Mouse (Mus musculus): ENCODE measurements around the gene Tomm22. TPM values are rescaled to one million over a fixed set of nuclear protein-coding genes. Genes with fewer than 3 reads are reported as not detected.
A peak's percentile ranks its signal among the peaks of the same experiment; 100 is the strongest.
"Not testable (repeated sequence)": the region's sequence is repeated elsewhere in the genome, so short reads cannot be mapped to it uniquely, and the experiment has no call there.

Tomm22 gene
- polyA plus RNA-seq, 1 experiment from 2014 or later: 273 TPM

DNA sequence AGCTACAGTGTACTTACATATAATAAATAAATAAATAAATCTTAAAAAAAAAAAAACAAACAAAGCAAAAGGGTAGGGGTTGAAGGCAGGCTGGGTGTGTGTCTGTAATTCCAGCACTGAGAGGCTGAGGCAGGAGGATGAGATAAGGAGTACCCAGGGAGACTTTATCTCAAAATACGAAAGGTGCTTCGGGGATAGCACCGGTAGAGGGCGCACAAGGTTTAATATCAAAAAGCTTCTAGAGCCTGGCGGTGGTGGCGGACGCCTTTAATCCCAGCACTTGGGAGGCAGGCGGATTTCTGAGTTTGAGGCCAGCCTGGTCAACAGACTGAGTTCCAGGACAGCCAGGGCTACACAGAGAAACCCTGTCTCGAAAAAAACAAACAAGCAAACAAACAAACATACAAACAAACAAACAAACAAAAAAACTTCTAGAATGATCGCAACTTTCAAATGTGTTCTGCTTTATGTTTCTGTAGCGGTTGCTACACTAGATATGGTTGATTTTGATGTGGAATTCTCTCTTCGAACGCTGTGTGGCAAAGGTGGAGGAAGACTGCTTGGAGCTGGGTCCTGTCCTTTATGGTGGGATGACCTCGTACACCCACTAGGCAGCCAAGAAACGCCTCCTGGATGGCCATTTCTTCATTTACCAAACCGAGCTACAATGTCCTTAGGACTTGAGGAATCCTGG, 12.7 kb upstream of the Tomm22 start:
- peaks cover 8% of the 10 kb centered on the region for H3K4me1 ChIP-seq (ENCODE audit: control insufficient read depth, insufficient read depth, low read length)
- peak overlapping the region; percentile 74 for H3K9ac ChIP-seq (ENCODE audit: low read depth, low read length)
- peak overlapping the region; percentile 97 for H3K4me2 ChIP-seq
- peak overlapping the region; percentile 71 for H3K27ac ChIP-seq (ENCODE audit: low read depth, low read length)
- H3K36me3 ChIP-seq (ENCODE audit: control insufficient read depth, insufficient read depth, low read length): peaks cover 5% of the 10 kb centered on the region; the same call in 1 of the 2 replicates
- H3K9me3 ChIP-seq (replicated peaks; ENCODE audit: control insufficient read depth, low read length): 0 out of 2 replicates have a peak, but pooled peaks cover 3% of the 10 kb centered on the region
- peak overlapping the region; percentile 70 for H3K4me3 ChIP-seq (ENCODE audit: low read depth, low read length)
- no peak for ATAC-seq (replicated peaks; ENCODE audit: insufficient number of reproducible peaks, low FRiP score, low TSS enrichment)
- 4% methylated on average over 16 of the region's 16 CpGs for WGBS (ENCODE audit: insufficient replicate concordance)
- no peaks in the 10 kb centered on the region for H3K27me3 ChIP-seq (ENCODE audit: control insufficient read depth, insufficient read depth, low read length)

DNA sequence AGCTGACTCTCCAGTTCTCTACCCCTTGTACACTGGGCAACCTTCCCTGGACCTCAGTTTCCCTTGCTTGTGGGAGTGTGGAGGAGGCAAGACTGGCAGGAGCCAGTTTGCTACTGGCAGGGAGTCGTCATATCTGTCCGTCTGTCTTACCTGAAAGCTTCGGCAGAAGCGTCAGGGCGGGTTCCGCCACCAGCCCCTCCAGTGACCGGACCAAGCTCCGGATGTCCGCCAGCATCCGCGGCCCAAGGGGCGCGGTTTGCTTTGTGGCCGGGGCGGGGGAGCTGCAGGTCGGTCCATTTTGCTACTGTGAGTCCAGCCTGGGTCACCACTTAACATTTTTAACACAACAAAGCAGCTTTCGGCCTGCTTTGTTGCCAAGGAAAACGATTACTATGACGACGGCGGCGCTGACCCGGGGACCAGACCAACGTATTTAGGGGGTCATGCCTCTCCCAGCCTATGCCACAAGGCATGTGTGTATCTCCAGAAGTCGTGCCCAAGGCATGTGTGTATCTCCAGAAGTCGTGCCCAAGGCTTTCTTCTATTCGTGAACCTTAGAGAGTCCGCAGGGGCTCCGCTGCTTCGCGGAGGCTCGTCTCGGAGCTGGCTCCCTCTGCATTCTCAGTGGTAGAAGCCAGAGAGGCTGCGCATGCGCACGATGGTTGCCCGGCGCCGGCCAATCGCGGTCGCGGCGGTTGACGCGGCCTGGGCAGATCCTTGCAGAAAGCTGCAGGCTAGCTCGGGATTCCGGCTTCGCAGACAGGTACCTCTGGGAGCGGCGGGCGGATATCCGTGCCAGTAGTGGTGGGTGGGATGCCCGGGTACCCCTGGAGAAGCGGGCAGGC, 11.9 kb upstream of the Tomm22 start, which contains the start of the genes Fam227a and Cby1:
Gene Fam227a (minus strand): TSS at position 426 of the 845 bp plus-strand sequence.
Gene Cby1 (plus strand): TSS at position 669 of the 845 bp plus-strand sequence.
- peak within 1 kb of the TSS; percentile 71 for H3K27ac ChIP-seq (ENCODE audit: low read depth, low read length)
- H3K4me3 ChIP-seq (ENCODE audit: low read depth, low read length): peak within 1 kb of the TSS; percentile 70
- H3K4me1 ChIP-seq (ENCODE audit: control insufficient read depth, insufficient read depth, low read length): peaks cover 8% of the 10 kb centered on the region
- peaks cover 5% of the 10 kb centered on the region; the same call in 1 of the 2 replicates for H3K36me3 ChIP-seq (ENCODE audit: control insufficient read depth, insufficient read depth, low read length)
- peak; percentile 87 for ATAC-seq (replicated peaks; ENCODE audit: insufficient number of reproducible peaks, low FRiP score, low TSS enrichment)
- H3K9ac ChIP-seq (ENCODE audit: low read depth, low read length): peak within 1 kb of the TSS; percentile 74
- H3K27me3 ChIP-seq (ENCODE audit: control insufficient read depth, insufficient read depth, low read length): no peaks in the 10 kb centered on the region
- WGBS (ENCODE audit: insufficient replicate concordance): under 1% methylated on average over 55 of the region's 55 CpGs
- H3K4me2 ChIP-seq: peak within 1 kb of the TSS; percentile 97
- H3K9me3 ChIP-seq (replicated peaks; ENCODE audit: control insufficient read depth, low read length): 0 out of 2 replicates have a peak, but pooled peaks cover 3% of the 10 kb centered on the region

DNA sequence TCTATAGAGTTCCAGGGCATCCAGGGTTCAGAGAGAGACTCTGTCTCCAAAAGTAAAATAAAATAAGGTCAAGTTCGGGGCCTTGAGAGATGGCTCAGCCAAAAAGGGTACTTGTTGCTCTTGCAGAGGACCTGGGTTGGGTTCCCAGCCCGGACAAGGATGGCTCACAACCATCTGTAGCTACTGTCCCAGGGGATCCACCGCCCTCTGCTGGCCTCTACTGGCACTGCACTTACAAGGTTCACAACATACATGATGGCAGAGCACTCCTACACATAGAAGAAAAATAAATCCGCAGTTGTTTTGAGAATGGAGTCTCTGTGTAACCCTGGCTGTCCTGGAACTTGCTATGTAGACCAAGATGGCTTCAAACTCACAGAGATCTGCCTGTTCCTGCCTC, 8.8 kb upstream of the Tomm22 start:
- WGBS (ENCODE audit: insufficient replicate concordance): 72% methylated on average over 4 of the region's 4 CpGs
- H3K9ac ChIP-seq (ENCODE audit: low read depth, low read length): no peak overlapping the region
- H3K9me3 ChIP-seq (replicated peaks; ENCODE audit: control insufficient read depth, low read length): 0 out of 2 replicates have a peak, but pooled peaks cover 3% of the 10 kb centered on the region
- H3K27me3 ChIP-seq (ENCODE audit: control insufficient read depth, insufficient read depth, low read length): no peaks in the 10 kb centered on the region
- peaks cover 5% of the 10 kb centered on the region; the same call in 1 of the 2 replicates for H3K36me3 ChIP-seq (ENCODE audit: control insufficient read depth, insufficient read depth, low read length)
- H3K4me3 ChIP-seq (ENCODE audit: low read depth, low read length): no peak overlapping the region
- H3K27ac ChIP-seq (ENCODE audit: low read depth, low read length): no peak overlapping the region
- peaks cover 16% of the 10 kb centered on the region for H3K4me1 ChIP-seq (ENCODE audit: control insufficient read depth, insufficient read depth, low read length)
- no peak for ATAC-seq (replicated peaks; ENCODE audit: insufficient number of reproducible peaks, low FRiP score, low TSS enrichment)
- H3K4me2 ChIP-seq: no peak overlapping the region

DNA sequence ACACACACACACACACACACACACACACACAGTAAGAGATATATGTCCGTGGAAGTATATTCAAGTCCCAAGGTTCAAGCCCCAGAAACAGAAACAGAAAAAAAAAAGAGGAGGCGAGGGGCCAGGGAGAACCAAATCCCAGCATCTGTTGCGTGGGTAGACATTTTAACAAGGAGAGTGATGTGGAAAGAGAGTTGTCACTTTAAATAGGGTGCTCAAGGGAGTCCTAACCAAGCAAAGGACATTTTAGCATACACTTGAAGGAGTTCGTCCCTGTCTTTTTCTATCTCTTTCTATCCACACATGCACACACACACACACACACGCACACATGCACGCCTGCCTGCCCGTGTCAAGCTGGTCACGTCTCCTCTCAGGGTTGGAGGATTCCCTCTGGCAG, 6.0 kb upstream of the Tomm22 start:
- H3K9ac ChIP-seq (ENCODE audit: low read depth, low read length): no peak overlapping the region
- no peaks in the 10 kb centered on the region for H3K27me3 ChIP-seq (ENCODE audit: control insufficient read depth, insufficient read depth, low read length)
- 0 out of 2 replicates have a peak, but pooled peaks cover 3% of the 10 kb centered on the region for H3K9me3 ChIP-seq (replicated peaks; ENCODE audit: control insufficient read depth, low read length)
- H3K36me3 ChIP-seq (ENCODE audit: control insufficient read depth, insufficient read depth, low read length): peaks cover 5% of the 10 kb centered on the region; the same call in 1 of the 2 replicates
- WGBS (ENCODE audit: insufficient replicate concordance): 81% methylated on average over 8 of the region's 8 CpGs
- peaks cover 12% of the 10 kb centered on the region for H3K4me1 ChIP-seq (ENCODE audit: control insufficient read depth, insufficient read depth, low read length)
- H3K4me2 ChIP-seq: no peak overlapping the region
- ATAC-seq (replicated peaks; ENCODE audit: insufficient number of reproducible peaks, low FRiP score, low TSS enrichment): no peak
- H3K27ac ChIP-seq (ENCODE audit: low read depth, low read length): no peak overlapping the region
- H3K4me3 ChIP-seq (ENCODE audit: low read depth, low read length): no peak overlapping the region

DNA sequence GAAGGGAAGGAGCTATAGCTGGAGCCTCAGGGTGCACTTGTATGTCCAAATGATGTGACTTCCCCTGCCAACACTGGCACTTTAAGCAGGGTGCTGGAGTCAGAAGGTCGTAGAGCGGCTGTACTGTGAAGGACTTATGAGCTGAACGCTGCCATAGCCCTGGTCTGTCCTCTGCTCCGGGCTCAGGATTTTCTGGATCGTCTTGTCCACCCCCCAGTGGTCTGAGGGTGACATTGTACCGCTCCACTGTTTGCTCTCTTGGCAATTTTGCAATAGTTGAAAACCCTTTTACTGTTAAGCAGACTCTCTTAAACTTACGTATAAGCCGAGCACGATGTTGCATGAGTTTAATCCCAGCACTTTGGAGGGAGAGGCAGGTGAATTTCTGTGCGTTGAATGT, 1.5 kb upstream of the Tomm22 start:
- 67% methylated on average over 10 of the region's 10 CpGs for WGBS (ENCODE audit: insufficient replicate concordance)
- Histone ChIP-seq H3K4me3 (ENCODE audit: low read depth, low read length) (no peak overlapping the region), H3K36me3 (ENCODE audit: control insufficient read depth, insufficient read depth, low read length) (no peaks in the 10 kb centered on the region; the same call in none of the 2 replicates), H3K27me3 (ENCODE audit: control insufficient read depth, insufficient read depth, low read length) (no peaks in the 10 kb centered on the region), H3K9ac (ENCODE audit: low read depth, low read length) (0 out of 2 replicates have a peak overlapping the region, but pooled peaks have one; percentile 39), H3K9me3 (replicated peaks; ENCODE audit: control insufficient read depth, low read length) (no peaks in the 10 kb centered on the region), H3K4me1 (ENCODE audit: control insufficient read depth, insufficient read depth, low read length) (peaks cover 14% of the 10 kb centered on the region), H3K4me2 (no peak overlapping the region), H3K27ac (ENCODE audit: low read depth, low read length) (no peak overlapping the region)
- ATAC-seq (replicated peaks; ENCODE audit: insufficient number of reproducible peaks, low FRiP score, low TSS enrichment): no peak

DNA sequence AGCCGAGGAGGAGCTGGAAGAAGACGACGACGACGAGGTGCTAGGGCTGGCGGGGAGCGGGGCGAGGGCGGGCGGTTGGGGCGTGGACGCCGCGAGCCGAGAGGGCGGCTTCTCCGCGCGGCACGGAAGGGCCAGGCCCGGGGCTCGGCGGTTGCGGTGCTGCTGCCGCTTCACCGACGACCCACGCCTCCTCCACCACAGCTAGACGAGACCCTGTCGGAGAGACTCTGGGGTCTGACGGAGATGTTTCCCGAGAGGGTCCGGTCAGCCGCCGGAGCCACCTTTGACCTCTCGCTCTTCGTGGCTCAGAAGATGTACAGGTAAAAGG, 275 bp downstream of the Tomm22 start:
- Histone ChIP-seq H3K27ac (ENCODE audit: low read depth, low read length) (peak overlapping the region; percentile 62; the same call in 1 of the 2 replicates), H3K9ac (ENCODE audit: low read depth, low read length) (peak overlapping the region; percentile 90), H3K4me3 (ENCODE audit: low read depth, low read length) (peak overlapping the region; percentile 96), H3K4me1 (ENCODE audit: control insufficient read depth, insufficient read depth, low read length) (peaks cover 12% of the 10 kb centered on the region), H3K9me3 (replicated peaks; ENCODE audit: control insufficient read depth, low read length) (no peaks in the 10 kb centered on the region), H3K27me3 (ENCODE audit: control insufficient read depth, insufficient read depth, low read length) (no peaks in the 10 kb centered on the region), H3K36me3 (ENCODE audit: control insufficient read depth, insufficient read depth, low read length) (peaks cover 11% of the 10 kb centered on the region), H3K4me2 (peak overlapping the region; percentile 73)
- WGBS (ENCODE audit: insufficient replicate concordance): under 1% methylated on average over 37 of the region's 37 CpGs
- peak; percentile 36; the same call in 1 of the 2 replicates for ATAC-seq (replicated peaks; ENCODE audit: insufficient number of reproducible peaks, low FRiP score, low TSS enrichment)

DNA sequence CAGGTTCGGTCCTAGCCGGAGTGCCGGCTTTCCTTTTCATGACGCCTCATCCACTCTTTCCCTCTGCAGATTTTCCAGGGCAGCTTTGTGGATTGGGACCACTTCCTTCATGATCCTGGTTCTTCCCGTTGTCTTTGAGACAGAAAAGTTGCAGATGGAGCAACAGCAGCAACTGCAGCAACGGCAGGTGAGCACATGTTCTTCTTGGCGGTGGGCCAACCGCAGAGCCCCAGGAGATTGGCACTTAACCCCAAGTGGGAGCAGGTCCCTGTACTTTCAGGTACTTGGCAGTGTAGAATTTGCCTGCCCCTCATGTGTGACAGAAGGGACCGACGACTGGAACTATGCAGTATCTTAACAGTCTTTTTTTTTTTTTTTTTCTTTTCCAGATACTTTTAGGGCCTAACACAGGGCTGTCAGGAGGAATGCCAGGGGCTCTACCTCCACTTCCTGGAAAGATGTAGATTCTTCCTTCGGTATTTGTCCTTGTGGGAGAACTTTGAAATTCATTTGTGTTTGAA, 1.2 kb downstream of the Tomm22 start:
- not testable (repeated sequence) for H3K27me3 ChIP-seq (ENCODE audit: control insufficient read depth, insufficient read depth, low read length); H3K9ac ChIP-seq (ENCODE audit: low read depth, low read length); ATAC-seq (replicated peaks; ENCODE audit: insufficient number of reproducible peaks, low FRiP score, low TSS enrichment); H3K4me1 ChIP-seq (ENCODE audit: control insufficient read depth, insufficient read depth, low read length); H3K9me3 ChIP-seq (replicated peaks; ENCODE audit: control insufficient read depth, low read length); H3K27ac ChIP-seq (ENCODE audit: low read depth, low read length)
- WGBS (ENCODE audit: insufficient replicate concordance): 81% methylated on average over 11 of the region's 11 CpGs
- Histone ChIP-seq H3K4me2 (peak overlapping the region; percentile 73), H3K4me3 (ENCODE audit: low read depth, low read length) (peak overlapping the region; percentile 96), H3K36me3 (ENCODE audit: control insufficient read depth, insufficient read depth, low read length) (peaks cover 18% of the 10 kb centered on the region)

DNA sequence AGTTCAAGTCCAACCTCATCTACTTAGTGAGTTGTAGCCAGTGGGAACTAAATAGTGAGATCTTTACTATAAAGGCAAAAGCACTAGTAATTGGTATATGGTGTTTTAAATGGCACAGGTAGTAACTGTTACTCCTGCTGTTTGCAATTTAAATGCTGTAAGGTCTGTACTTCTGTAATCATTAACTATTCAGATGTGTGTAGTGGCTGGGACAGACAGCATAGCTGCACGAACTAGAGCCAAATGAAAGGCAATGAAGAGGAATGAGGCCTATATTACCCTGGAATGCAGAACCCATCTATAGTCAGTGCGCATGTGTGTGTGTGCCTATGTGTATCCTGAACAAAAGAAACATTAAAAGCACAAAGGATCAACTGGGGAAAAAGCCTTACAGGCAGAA, 7.3 kb downstream of the Tomm22 start:
- Histone ChIP-seq H3K27me3 (ENCODE audit: control insufficient read depth, insufficient read depth, low read length) (no peaks in the 10 kb centered on the region), H3K36me3 (ENCODE audit: control insufficient read depth, insufficient read depth, low read length) (peaks cover 18% of the 10 kb centered on the region), H3K4me3 (ENCODE audit: low read depth, low read length) (no peak overlapping the region), H3K9ac (ENCODE audit: low read depth, low read length) (no peak overlapping the region), H3K4me2 (no peak overlapping the region), H3K4me1 (ENCODE audit: control insufficient read depth, insufficient read depth, low read length) (peaks cover 20% of the 10 kb centered on the region), H3K9me3 (replicated peaks; ENCODE audit: control insufficient read depth, low read length) (no peaks in the 10 kb centered on the region), H3K27ac (ENCODE audit: low read depth, low read length) (no peak overlapping the region)
- WGBS (ENCODE audit: insufficient replicate concordance): 86% methylated on average over 2 of the region's 2 CpGs
- ATAC-seq (replicated peaks; ENCODE audit: insufficient number of reproducible peaks, low FRiP score, low TSS enrichment): no peak

All from heart, embryonic 11.5 days (tissue).